Mouse (Mus musculus): Measurements from ENCODE around the gene Cdkal1. TPM values are rescaled to one million over a fixed set of nuclear protein-coding genes. Genes with fewer than 3 reads are reported as not detected.
A peak's percentile ranks its signal among the peaks of the same experiment; 100 is the strongest.

Cdkal1 gene
- polyA plus RNA-seq (2012; rRNA removed) = 6.5 and 6.7 TPM in 2 replicates

GRCm38 (mm10) chr13:29855281-29856031 is at the start of gene Cdkal1:
Cdkal1 (minus strand) TSS chr13:29855674.
- peaks cover 1% of the 10 kb centered on the region; the same call in 1 of the 2 replicates for H3K4me1 ChIP-seq (ENCODE audit: control insufficient read depth, insufficient read depth, low read length)
- 0 out of 2 replicates have a peak within 1 kb of the TSS, but pooled peaks have one; percentile 2 for H3K27ac ChIP-seq (ENCODE audit: insufficient read depth, low read length)
- TF ChIP-seq POLR2A (IDR thresholded peaks at IDR 0.05; ENCODE audit: extremely low read depth, insufficient read depth, low read length) = peak; percentile 61
- no peak for TF ChIP-seq CTCF (IDR thresholded peaks at IDR 0.05; ENCODE audit: extremely low read depth, insufficient read depth, low read length)
- peak within 1 kb of the TSS; percentile 71 for H3K4me3 ChIP-seq (ENCODE audit: insufficient read depth, low read length)

GRCm38 (mm10) chr13:29903341-29903740 is 47.9 kb upstream of the Cdkal1 start:
- H3K4me3 ChIP-seq (ENCODE audit: insufficient read depth, low read length) = no peak overlapping the region
- TF ChIP-seq POLR2A (IDR thresholded peaks at IDR 0.05; ENCODE audit: extremely low read depth, insufficient read depth, low read length) = no peak
- no peak for TF ChIP-seq CTCF (IDR thresholded peaks at IDR 0.05; ENCODE audit: extremely low read depth, insufficient read depth, low read length)
- no peak overlapping the region for H3K27ac ChIP-seq (ENCODE audit: insufficient read depth, low read length)
- H3K4me1 ChIP-seq (ENCODE audit: control insufficient read depth, insufficient read depth, low read length) = peaks cover 2% of the 10 kb centered on the region; the same call in 1 of the 2 replicates

GRCm38 (mm10) chr13:29902676-29903075 is 47.2 kb upstream of the Cdkal1 start:
- Histone ChIP-seq H3K27ac (ENCODE audit: insufficient read depth, low read length) (no peak overlapping the region), H3K4me1 (ENCODE audit: control insufficient read depth, insufficient read depth, low read length) (peaks cover 2% of the 10 kb centered on the region; the same call in 1 of the 2 replicates), H3K4me3 (ENCODE audit: insufficient read depth, low read length) (no peak overlapping the region)
- TF ChIP-seq CTCF (IDR thresholded peaks at IDR 0.05; ENCODE audit: extremely low read depth, insufficient read depth, low read length) (no peak), POLR2A (IDR thresholded peaks at IDR 0.05; ENCODE audit: extremely low read depth, insufficient read depth, low read length) (no peak)

- TF ChIP-seq POLR2A (IDR thresholded peaks at IDR 0.05; ENCODE audit: extremely low read depth, insufficient read depth, low read length) = no peak
- no peak for TF ChIP-seq CTCF (IDR thresholded peaks at IDR 0.05; ENCODE audit: extremely low read depth, insufficient read depth, low read length)
- Histone ChIP-seq H3K4me3 (ENCODE audit: insufficient read depth, low read length) (no peak overlapping the region), H3K4me1 (ENCODE audit: control insufficient read depth, insufficient read depth, low read length) (no peaks in the 10 kb centered on the region), H3K27ac (ENCODE audit: insufficient read depth, low read length) (no peak overlapping the region)
Observed at GRCm38 (mm10) chr13:29901641-29902040, 46.2 kb upstream of the Cdkal1 start.

- no peak overlapping the region for H3K27ac ChIP-seq (ENCODE audit: insufficient read depth, low read length)
- TF ChIP-seq CTCF (IDR thresholded peaks at IDR 0.05; ENCODE audit: extremely low read depth, insufficient read depth, low read length) = no peak
- no peak for TF ChIP-seq POLR2A (IDR thresholded peaks at IDR 0.05; ENCODE audit: extremely low read depth, insufficient read depth, low read length)
- no peak overlapping the region for H3K4me3 ChIP-seq (ENCODE audit: insufficient read depth, low read length)
- H3K4me1 ChIP-seq (ENCODE audit: control insufficient read depth, insufficient read depth, low read length) = no peaks in the 10 kb centered on the region
Observed at GRCm38 (mm10) chr13:29866780-29867179, 11.3 kb upstream of the Cdkal1 start.

- Histone ChIP-seq H3K4me1 (ENCODE audit: control insufficient read depth, insufficient read depth, low read length) (no peaks in the 10 kb centered on the region), H3K27ac (ENCODE audit: insufficient read depth, low read length) (no peak overlapping the region), H3K4me3 (ENCODE audit: insufficient read depth, low read length) (no peak overlapping the region)
- TF ChIP-seq CTCF (IDR thresholded peaks at IDR 0.05; ENCODE audit: extremely low read depth, insufficient read depth, low read length) (no peak), POLR2A (IDR thresholded peaks at IDR 0.05; ENCODE audit: extremely low read depth, insufficient read depth, low read length) (no peak)
Observed at GRCm38 (mm10) chr13:29864331-29864730, 8.9 kb upstream of the Cdkal1 start.

DNA sequence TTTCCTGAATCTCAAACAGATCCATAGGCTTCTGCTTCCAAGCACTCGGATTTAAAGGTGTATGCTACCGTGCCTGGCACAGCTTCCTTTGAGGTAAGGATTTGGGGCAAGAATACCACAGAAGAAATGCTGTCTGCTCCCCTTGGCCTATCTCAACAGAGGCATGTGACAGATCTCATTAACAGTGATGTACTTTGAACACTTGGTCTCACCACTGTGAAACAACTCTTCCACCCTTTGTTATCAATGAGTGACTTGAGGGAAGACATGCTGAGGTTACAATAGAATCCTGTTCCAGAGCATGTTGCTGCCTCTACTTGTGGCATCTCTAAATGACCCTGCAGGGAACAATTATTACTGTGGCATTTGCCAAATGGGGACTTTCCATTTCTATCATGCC is 4.6 kb upstream of the Cdkal1 start:
- Histone ChIP-seq H3K27ac (ENCODE audit: insufficient read depth, low read length) (no peak overlapping the region), H3K4me1 (ENCODE audit: control insufficient read depth, insufficient read depth, low read length) (no peaks in the 10 kb centered on the region), H3K4me3 (ENCODE audit: insufficient read depth, low read length) (no peak overlapping the region)
- TF ChIP-seq CTCF (IDR thresholded peaks at IDR 0.05; ENCODE audit: extremely low read depth, insufficient read depth, low read length) (no peak), POLR2A (IDR thresholded peaks at IDR 0.05; ENCODE audit: extremely low read depth, insufficient read depth, low read length) (no peak)

GRCm38 (mm10) chr13:29857436-29857835 is 2.0 kb upstream of the Cdkal1 start:
- H3K4me3 ChIP-seq (ENCODE audit: insufficient read depth, low read length) = no peak overlapping the region
- TF ChIP-seq CTCF (IDR thresholded peaks at IDR 0.05; ENCODE audit: extremely low read depth, insufficient read depth, low read length) = peak; percentile 47; the same call in 1 of the 2 replicates
- TF ChIP-seq POLR2A (IDR thresholded peaks at IDR 0.05; ENCODE audit: extremely low read depth, insufficient read depth, low read length) = no peak

DNA sequence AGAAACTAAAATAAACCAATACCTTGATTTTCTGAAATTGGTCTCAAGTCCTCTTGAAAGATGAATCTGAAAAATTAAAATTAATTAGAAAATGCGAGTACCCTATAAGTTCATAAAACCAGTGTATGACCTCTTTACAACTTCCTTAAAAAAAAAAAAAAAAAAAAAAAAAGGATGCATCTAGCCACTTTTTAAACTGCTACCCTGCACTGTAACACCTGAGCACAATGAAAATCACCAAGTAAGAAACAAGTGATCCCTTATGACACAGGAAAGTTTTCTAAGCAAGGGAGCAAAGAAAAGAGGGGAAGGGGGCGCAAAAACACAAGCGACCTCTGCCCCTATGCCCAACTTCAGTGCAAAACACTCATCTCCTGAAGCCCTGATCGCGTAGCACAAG is 598 bp downstream of the Cdkal1 start:
- no peak for TF ChIP-seq POLR2A (IDR thresholded peaks at IDR 0.05; ENCODE audit: extremely low read depth, insufficient read depth, low read length)
- no peak for TF ChIP-seq CTCF (IDR thresholded peaks at IDR 0.05; ENCODE audit: extremely low read depth, insufficient read depth, low read length)
- Histone ChIP-seq H3K4me1 (ENCODE audit: control insufficient read depth, insufficient read depth, low read length) (peaks cover 1% of the 10 kb centered on the region; the same call in 1 of the 2 replicates), H3K27ac (ENCODE audit: insufficient read depth, low read length) (0 out of 2 replicates have a peak overlapping the region, but pooled peaks have one; percentile 2), H3K4me3 (ENCODE audit: insufficient read depth, low read length) (peak overlapping the region; percentile 71)

More at GRCm38 (mm10) chr13:29857436-29857835, 2.0 kb upstream of the Cdkal1 start:
- Histone ChIP-seq H3K27ac (ENCODE audit: insufficient read depth, low read length) (no peak overlapping the region), H3K4me1 (ENCODE audit: control insufficient read depth, insufficient read depth, low read length) (peaks cover 1% of the 10 kb centered on the region; the same call in 1 of the 2 replicates)
